Mouse (Mus musculus) spleen, adult 2 months (tissue): ENCODE measurements around the gene Map4.

Experiments
- CTCF ChIP-seq: fragments of 200-500 bp; IDR thresholded peaks from 2 replicates; pipeline ENCODE4 v1.5.1; 2011; ENCODE audit warnings: mild to moderate bottlenecking, inconsistent platforms; ENCODE audit not compliant: insufficient read depth, insufficient read length, insufficient replicate concordance; ENCODE audit errors: extremely low read depth
- POLR2A ChIP-seq: fragments of 200-500 bp; IDR thresholded peaks from 2 replicates; pipeline ENCODE4 v1.6.1; 2011; ENCODE audit warnings: low read depth, low read length, inconsistent platforms

GRCm38 (mm10) chr9:110071011-110071410 is 139.8 kb downstream of the Map4 start:
- no peak for TF ChIP-seq POLR2A
- TF ChIP-seq CTCF, result no peak
